Mouse (Mus musculus) ovary, adult 18-20 months (tissue): ENCODE data around the gene Dst.

Experiments used
- DNase-seq: peaks from one replicate; pipeline ENCODE4 v3.0.0; 2022; ENCODE audit warnings: low spot score, mixed read lengths

Dst gene

GRCm38 (mm10) chr1:33931791-33932190 lies 23.8 kb downstream of the Dst start:
- DNase-seq = no peak

GRCm38 (mm10) chr1:33932196-33932595 lies 24.2 kb downstream of the Dst start:
- no peak for DNase-seq

- DNase-seq = no peak
These were observed 24.9 kb downstream of the Dst start for GRCm38 (mm10) chr1:33932845-33933499.

- DNase-seq = no peak
These were observed 27.9 kb downstream of the Dst start for GRCm38 (mm10) chr1:33935946-33936345.

GRCm38 (mm10) chr1:33939828-33940227 lies 31.8 kb downstream of the Dst start:
- no peak for DNase-seq

GRCm38 (mm10) chr1:33940364-33940928 lies 32.4 kb downstream of the Dst start:
- DNase-seq = no peak

- DNase-seq = no peak
These were observed 34.6 kb downstream of the Dst start for GRCm38 (mm10) chr1:33942638-33943037.

- DNase-seq = no peak
These were observed 35.9 kb downstream of the Dst start for GRCm38 (mm10) chr1:33943943-33944342.

GRCm38 (mm10) chr1:33944977-33945750 lies 37.1 kb downstream of the Dst start:
- peak; percentile 40 for DNase-seq

- no peak for DNase-seq
These were observed 37.7 kb downstream of the Dst start for GRCm38 (mm10) chr1:33945756-33946155.

- no peak for DNase-seq
These were observed 38.8 kb downstream of the Dst start for GRCm38 (mm10) chr1:33946601-33947395.

GRCm38 (mm10) chr1:33947838-33948237 lies 39.8 kb downstream of the Dst start:
- no peak for DNase-seq

GRCm38 (mm10) chr1:33948511-33948910 lies 40.5 kb downstream of the Dst start:
- DNase-seq = no peak

- DNase-seq = no peak
These were observed 47.6 kb downstream of the Dst start for GRCm38 (mm10) chr1:33955626-33956025.

- no peak for DNase-seq
These were observed 52.4 kb downstream of the Dst start for GRCm38 (mm10) chr1:33960439-33960838.

GRCm38 (mm10) chr1:33964643-33965042 lies 56.6 kb downstream of the Dst start:
- no peak for DNase-seq

GRCm38 (mm10) chr1:33965824-33966223 lies 57.8 kb downstream of the Dst start:
- no peak for DNase-seq

GRCm38 (mm10) chr1:33966328-33966727 lies 58.3 kb downstream of the Dst start:
- DNase-seq = no peak

- DNase-seq = no peak
These were observed 59.2 kb downstream of the Dst start for GRCm38 (mm10) chr1:33967206-33967605.

- DNase-seq = no peak
These were observed 61.9 kb downstream of the Dst start for GRCm38 (mm10) chr1:33969910-33970309.

- DNase-seq = no peak
These were observed 66.4 kb downstream of the Dst start for GRCm38 (mm10) chr1:33974401-33974800.

- DNase-seq = no peak
These were observed 67.3 kb downstream of the Dst start for GRCm38 (mm10) chr1:33975333-33975732.
